Comparison of ENCODE assay signal across 12 mouse cellular contexts in the genomic region with DNA sequence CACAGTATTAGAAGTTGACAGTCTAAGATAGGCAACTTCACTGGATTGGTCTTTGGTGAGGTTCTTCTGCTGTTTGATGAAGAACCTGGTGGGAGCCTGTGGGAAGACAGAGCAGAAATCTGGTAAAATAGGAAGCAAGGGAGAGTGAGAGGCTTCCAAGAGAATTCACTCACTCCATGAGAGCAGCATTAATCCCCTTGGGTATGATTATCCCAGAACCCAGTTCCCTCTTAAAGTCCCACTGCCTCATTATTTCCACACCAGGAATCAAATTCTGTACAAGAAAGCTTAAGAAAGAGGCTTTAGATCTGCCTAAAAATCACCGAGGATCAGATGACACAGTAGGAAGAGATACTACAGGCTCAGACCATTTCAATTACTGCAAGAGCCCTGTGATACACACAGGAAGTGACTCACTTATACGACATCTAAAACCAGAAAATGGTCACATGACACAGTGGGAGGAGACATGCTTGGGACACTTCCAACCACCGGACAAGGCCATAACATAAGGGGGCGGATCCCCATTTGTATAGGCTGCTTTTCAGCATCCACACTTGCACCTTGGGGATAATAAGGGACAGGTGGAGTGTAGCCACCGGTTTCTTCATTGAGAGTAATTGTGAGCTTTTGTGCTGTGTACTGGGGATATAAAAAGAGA.
A peak's percentile ranks its signal among the peaks of the same experiment; 100 is the strongest.
DNase-seq lines count a peak whose midpoint lies in the region; ATAC-seq and TF ChIP-seq lines count a peak whose summit lies in the region.
"Had no signal": no experiment of that assay in that cellular context is flagged by ENCODE, and none has a peak within 500 bp of the region (broad histone marks: within the 10 kb centered on the region; RNA-seq: fewer than 3 reads in every experiment).

No protein-coding gene starts in this region.

- DNase-seq in heart, adult 8-10 months (ENCODE audit: low spot score) = no peak
- DNase-seq in 416B (ENCODE audit: low read depth) (peak; percentile 95), Patski (ENCODE audit: low read depth, low spot score) (peak; percentile 13)
- no peak for DNase-seq in urinary bladder, adult 18-20 months (ENCODE audit: low spot score in 2 of 2)
- DNase-seq in cerebellum, adult 8-10 months = no peak
- no peak for DNase-seq in gastrocnemius, postnatal 36 days
- DNase-seq: layer of hippocampus, postnatal 36 days; liver, postnatal 0 days; thymus, adult 18-20 months had no signal

- CTCF ChIA-PET in Patski (lab: Charles Lee) = no interaction called here

- in situ Hi-C loops in Patski (cut with MboI; ENCODE audit: low pct_unique_long_range_greater_than_20kb) = no loop called here

- intact Hi-C loops in gastrocnemius, postnatal 36 days (cut with DNase I) = no loop called here

- no peaks in the 10 kb centered on the region for H3K27me3 ChIP-seq in heart, embryonic 12.5 days (replicated peaks)
- no peaks in the 10 kb centered on the region for H3K27me3 ChIP-seq in Patski
- no peaks in the 10 kb centered on the region for H3K27me3 ChIP-seq in limb, embryonic 13.5 days
- H3K27me3 ChIP-seq: intestine, embryonic 15.5 days had no signal

- H3K4me2 ChIP-seq in heart, embryonic 12.5 days = no peak overlapping the region
- no peak overlapping the region for H3K4me2 ChIP-seq in limb, embryonic 13.5 days (replicated peaks)
- H3K4me2 ChIP-seq: intestine, embryonic 15.5 days had no signal

- no peak overlapping the region for H3K27ac ChIP-seq in heart, embryonic 12.5 days (ENCODE audit: poor library complexity, severe bottlenecking)
- H3K27ac ChIP-seq in limb, embryonic 13.5 days = no peak overlapping the region
- H3K27ac ChIP-seq: intestine, embryonic 15.5 days had no signal

- TF ChIP-seq CTCF in Patski (IDR thresholded peaks at IDR 0.05) = no peak

- no peak overlapping the region for H3K4me3 ChIP-seq in heart, embryonic 12.5 days
- no peak overlapping the region for H3K4me3 ChIP-seq in limb, embryonic 13.5 days
- H3K4me3 ChIP-seq: intestine, embryonic 15.5 days had no signal

- 64% methylated on average over 5 of the region's 5 CpGs for WGBS in heart, embryonic 12.5 days
- WGBS in limb, embryonic 13.5 days = 49% methylated on average over 5 of the region's 5 CpGs

- no peaks in the 10 kb centered on the region for H3K4me1 ChIP-seq in heart, embryonic 12.5 days (replicated peaks)
- H3K4me1 ChIP-seq in limb, embryonic 13.5 days = peaks cover 9% of the 10 kb centered on the region; the same call in 1 of the 2 replicates
- H3K4me1 ChIP-seq: intestine, embryonic 15.5 days had no signal

- ATAC-seq in heart, embryonic 12.5 days (ENCODE audit: insufficient number of reproducible peaks, low FRiP score) = peak; percentile 63
- peak; percentile 31 for ATAC-seq in Patski
- peak; percentile 90 for ATAC-seq in limb, embryonic 13.5 days (ENCODE audit: low FRiP score, low read depth)
- ATAC-seq: intestine, embryonic 15.5 days; liver, postnatal 0 days had no signal

- no peak overlapping the region for H3K9ac ChIP-seq in heart, embryonic 12.5 days
- no peak overlapping the region for H3K9ac ChIP-seq in limb, embryonic 13.5 days
- H3K9ac ChIP-seq: intestine, embryonic 15.5 days; liver, postnatal 0 days had no signal

- peaks cover 3% of the 10 kb centered on the region; the same call in 1 of the 2 replicates for H3K9me3 ChIP-seq in heart, embryonic 12.5 days (replicated peaks)
- H3K9me3 ChIP-seq in limb, embryonic 13.5 days = no peaks in the 10 kb centered on the region
- H3K9me3 ChIP-seq: intestine, embryonic 15.5 days had no signal

- POLR2A ChIA-PET in Patski (lab: Charles Lee) = interaction anchor here (0.9 kb wide), 1 partner anchor 168 kb away, joined by 4 read pairs; a partner anchor contains a TSS

- H3K36me3 ChIP-seq in heart, embryonic 12.5 days = no peaks in the 10 kb centered on the region
- H3K36me3 ChIP-seq in limb, embryonic 13.5 days = no peaks in the 10 kb centered on the region
- H3K36me3 ChIP-seq: intestine, embryonic 15.5 days had no signal

Comparison
In these comparisons a context has a peak if more than half of its experiments do, and no peak if none do; other contexts are left out.
1. ATAC-seq: peak in every context shown above with its lines; median percentile 90 in limb, embryonic 13.5 days; 63 in heart, embryonic 12.5 days; 31 in Patski.
2. DNase-seq: peak in 416B (single experiment) and Patski (single experiment); none in heart, adult 8-10 months (single experiment), urinary bladder, adult 18-20 months (0 of 2), cerebellum, adult 8-10 months (single experiment) and gastrocnemius, postnatal 36 days (0 of 2).